Mouse (Mus musculus) right cerebral cortex, postnatal 25 days (tissue): Measurements from ENCODE around the gene Bri3.

Source experiments
- DNase-seq: peaks from one replicate; pipeline ENCODE4 v3.0.0; 2022

The Bri3 gene

GRCm38 (mm10) chr5:144263496-144263895 lies 19.3 kb downstream of the Bri3 start:
- no peak for DNase-seq

- DNase-seq = no peak
Observed at GRCm38 (mm10) chr5:144267535-144268241, 23.5 kb downstream of the Bri3 start.

GRCm38 (mm10) chr5:144269926-144270325 lies 25.7 kb downstream of the Bri3 start:
- no peak for DNase-seq

GRCm38 (mm10) chr5:144270420-144270819 lies 26.2 kb downstream of the Bri3 start:
- DNase-seq = no peak

- DNase-seq = no peak
Observed at GRCm38 (mm10) chr5:144271118-144271517, 26.9 kb downstream of the Bri3 start.

- no peak for DNase-seq
Observed at GRCm38 (mm10) chr5:144271772-144272171, 27.5 kb downstream of the Bri3 start.

- DNase-seq = no peak
Observed at GRCm38 (mm10) chr5:144274904-144275303, 30.7 kb downstream of the Bri3 start.

GRCm38 (mm10) chr5:144276898-144277630 lies 32.8 kb downstream of the Bri3 start:
- no peak for DNase-seq

- DNase-seq = no peak
Observed at GRCm38 (mm10) chr5:144278374-144278960, 34.2 kb downstream of the Bri3 start.

- no peak for DNase-seq
Observed at GRCm38 (mm10) chr5:144279081-144279541, 34.9 kb downstream of the Bri3 start.

- no peak for DNase-seq
Observed at GRCm38 (mm10) chr5:144279926-144280325, 35.7 kb downstream of the Bri3 start.

GRCm38 (mm10) chr5:144282470-144283260 lies 38.4 kb downstream of the Bri3 start:
- DNase-seq = no peak

GRCm38 (mm10) chr5:144283551-144284031 lies 39.4 kb downstream of the Bri3 start:
- DNase-seq = no peak

GRCm38 (mm10) chr5:144284599-144284998 lies 40.4 kb downstream of the Bri3 start:
- DNase-seq = no peak

GRCm38 (mm10) chr5:144286591-144287266 lies 42.5 kb downstream of the Bri3 start:
- DNase-seq = no peak

- DNase-seq = no peak
Observed at GRCm38 (mm10) chr5:144287267-144287820, 43.1 kb downstream of the Bri3 start.

GRCm38 (mm10) chr5:144288391-144288790 lies 44.2 kb downstream of the Bri3 start:
- no peak for DNase-seq

- DNase-seq = peak; percentile 28
Observed at GRCm38 (mm10) chr5:144289769-144290440, 45.7 kb downstream of the Bri3 start.

GRCm38 (mm10) chr5:144294908-144295307 lies 50.7 kb downstream of the Bri3 start:
- DNase-seq = no peak

GRCm38 (mm10) chr5:144295357-144295756 lies 51.1 kb downstream of the Bri3 start:
- DNase-seq = no peak

GRCm38 (mm10) chr5:144296090-144296604 lies 51.9 kb downstream of the Bri3 start:
- DNase-seq = no peak
